Mouse (Mus musculus): Measurements from ENCODE around the gene Tax1bp1.

Gene Tax1bp1

DNA sequence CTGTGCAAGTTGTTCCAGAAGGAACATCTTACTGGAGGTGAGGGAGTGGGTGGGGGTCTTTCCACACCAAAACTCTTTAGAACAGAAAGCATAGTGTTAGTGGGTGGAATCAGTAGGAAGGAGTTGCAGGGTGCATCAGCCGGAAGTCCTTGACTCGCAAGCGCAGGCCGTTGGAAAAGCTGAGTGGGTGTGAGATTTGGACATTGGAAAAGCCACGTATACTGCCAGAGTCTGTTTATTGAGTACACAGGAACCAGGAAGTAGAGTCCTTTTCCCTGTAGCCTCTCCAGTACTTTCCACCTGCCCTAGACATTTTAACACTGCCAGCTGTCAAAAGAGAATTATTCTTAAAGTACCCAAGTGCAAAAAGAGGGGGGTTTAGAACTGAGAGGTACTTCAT lies 5.7 kb upstream of the Tax1bp1 start:
- no peak for DNase-seq (ENCODE audit: low spot score)

DNA sequence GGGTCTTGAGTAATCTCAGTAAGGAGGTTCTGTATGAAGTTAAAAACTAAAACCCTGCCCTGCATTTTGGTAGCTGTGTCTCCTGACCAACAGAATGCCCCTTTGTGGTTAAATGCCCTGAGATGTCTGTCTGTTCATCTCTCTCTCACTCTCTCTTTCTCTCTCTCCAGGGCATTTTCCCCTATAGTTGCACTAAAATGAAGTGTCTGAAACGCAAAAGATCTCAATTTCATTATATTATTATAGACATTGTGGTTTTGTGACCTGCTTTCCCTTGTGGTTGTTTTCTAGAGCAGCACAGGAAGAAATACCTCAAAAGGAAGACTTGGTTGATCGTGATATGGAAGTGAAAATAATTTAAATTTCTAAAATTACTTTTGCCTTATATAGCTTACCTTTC lies 966 bp upstream of the Tax1bp1 start:
- no peak for DNase-seq (ENCODE audit: low spot score)

DNA sequence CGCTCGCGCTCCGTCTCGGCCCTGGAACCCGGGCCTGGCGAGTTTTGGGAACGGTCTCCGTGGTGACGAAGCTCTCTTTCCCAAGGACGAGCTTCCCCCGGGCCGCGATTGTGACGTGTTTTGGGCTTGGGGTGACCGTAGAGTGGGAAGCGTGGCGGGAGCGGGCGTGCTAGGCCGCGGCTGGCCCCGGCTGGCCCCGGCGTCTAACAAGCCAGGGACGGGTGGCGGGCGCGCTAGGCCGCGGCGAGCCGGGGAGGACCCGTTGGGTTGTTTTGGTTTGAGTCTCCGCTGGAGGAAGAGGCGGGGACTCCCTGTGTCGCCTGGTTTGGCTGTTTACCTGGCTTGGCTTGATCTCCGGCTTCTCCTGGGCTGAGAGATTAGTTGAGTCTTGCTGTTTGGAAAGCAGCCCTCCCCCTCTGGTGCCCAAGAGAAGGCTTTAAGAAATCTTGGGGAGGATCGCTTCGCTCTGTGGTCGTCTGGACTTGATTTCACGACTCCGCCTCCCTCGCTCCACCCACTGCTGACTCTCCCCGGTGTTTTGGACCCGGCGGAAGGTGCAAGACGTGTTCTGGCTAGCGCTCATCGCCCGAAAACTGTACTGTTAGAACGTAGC lies 474 bp downstream of the Tax1bp1 start:
- peak; percentile 85 for DNase-seq (ENCODE audit: low spot score)

DNA sequence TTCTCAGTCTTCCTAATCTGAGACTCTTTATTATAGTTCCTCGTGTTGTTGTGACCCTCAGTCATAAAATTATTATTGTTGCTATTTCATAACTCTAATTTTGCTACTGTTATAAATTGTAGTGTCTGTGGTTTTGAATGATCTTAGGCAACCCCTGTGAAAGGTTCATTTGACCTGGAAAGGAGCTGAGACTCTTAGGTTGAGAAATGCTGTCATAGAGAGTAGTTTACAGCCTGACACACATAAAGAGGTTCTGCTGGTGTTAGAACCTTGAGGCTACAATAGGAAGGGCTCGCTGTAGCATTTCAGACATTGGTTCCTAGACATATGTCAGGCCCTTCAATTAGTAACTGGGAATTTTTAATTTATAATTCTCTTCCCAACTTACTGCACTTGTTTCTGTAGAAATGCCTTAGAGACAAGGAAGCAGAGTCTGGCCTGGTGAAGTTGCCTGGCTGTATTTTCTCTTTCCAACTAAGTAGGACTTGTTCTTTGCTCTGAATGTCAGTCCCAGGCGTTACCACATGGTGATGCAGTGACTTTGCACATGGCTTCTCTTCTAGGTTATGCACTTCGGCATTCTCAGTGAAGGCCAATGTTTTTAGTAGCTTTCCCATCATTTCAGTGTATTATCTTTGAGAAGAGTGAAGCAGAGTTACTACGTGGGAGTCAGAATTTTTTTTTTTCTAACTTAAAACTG lies 4.1 kb downstream of the Tax1bp1 start:
- DNase-seq (ENCODE audit: low spot score): no peak

DNA sequence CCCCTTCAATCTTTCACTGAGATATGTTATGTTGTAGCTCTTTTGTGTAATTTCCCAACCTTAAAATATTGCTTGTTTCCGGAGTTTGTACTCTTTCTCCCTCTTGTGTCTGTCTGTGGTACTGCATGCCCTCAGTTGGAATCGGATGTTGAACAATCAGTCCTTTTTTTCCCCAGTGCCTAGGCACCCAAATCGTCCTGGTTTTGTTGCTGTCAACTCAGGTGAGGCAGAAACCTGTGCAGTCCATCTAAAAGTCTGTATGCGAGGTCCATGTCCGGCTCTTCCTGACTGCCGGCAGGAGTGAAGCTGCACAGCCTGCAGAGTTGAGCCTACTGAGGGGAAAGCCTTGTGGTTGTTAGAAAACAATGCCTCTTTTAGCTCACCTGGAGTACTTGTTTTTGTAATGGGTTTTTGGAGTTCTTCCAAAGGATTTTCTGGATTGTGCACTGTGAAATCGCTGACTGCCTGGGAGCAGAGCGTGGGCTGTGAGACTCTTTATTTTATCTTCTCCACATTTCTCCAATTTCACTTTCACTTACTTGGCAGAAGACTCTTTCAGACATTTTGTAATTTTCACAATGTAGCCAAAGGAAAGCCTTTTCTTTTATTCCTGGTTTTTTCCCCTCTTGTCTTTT lies 11.4 kb downstream of the Tax1bp1 start:
- DNase-seq (ENCODE audit: low spot score): peak; percentile 12

DNA sequence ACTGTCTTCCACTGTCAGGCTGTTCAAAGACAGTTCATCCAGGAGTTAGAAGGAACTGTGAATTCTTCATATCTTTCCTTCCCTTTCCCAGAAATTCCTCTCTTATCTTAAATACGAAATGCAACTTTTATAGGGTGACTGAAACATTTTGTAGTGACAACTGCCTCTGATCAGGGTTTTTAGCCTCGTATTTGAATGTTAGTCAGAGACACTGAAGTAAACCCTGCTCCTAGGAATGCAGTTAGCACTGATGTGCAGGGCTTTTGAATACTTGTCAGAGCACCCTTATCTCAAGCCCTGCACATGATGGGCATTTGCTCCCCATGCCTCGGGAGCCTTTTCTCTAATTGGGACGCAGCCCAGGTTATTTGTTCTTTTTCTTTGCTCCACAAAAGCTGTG lies 16.8 kb downstream of the Tax1bp1 start:
- no peak for DNase-seq (ENCODE audit: low spot score)

DNA sequence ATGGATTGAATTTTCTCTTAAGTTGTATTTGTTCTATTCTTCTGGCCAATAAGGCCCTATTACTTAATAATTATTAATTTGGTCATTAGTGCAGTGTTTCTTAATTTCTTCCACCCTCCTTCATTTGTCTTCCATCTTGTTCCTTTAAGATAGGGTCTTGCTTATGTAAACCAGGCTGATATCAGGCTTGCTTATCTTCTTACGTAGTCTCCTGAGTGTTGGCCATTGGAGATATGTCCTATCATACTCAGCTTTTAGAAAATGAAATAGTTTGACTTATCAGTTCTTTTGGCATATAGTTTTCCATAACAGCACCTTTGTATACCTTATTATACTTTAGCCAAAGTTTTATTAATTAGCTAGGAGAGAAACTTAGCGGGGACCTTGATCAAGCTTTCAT lies 21.1 kb downstream of the Tax1bp1 start:
- no peak for DNase-seq (ENCODE audit: low spot score)

DNA sequence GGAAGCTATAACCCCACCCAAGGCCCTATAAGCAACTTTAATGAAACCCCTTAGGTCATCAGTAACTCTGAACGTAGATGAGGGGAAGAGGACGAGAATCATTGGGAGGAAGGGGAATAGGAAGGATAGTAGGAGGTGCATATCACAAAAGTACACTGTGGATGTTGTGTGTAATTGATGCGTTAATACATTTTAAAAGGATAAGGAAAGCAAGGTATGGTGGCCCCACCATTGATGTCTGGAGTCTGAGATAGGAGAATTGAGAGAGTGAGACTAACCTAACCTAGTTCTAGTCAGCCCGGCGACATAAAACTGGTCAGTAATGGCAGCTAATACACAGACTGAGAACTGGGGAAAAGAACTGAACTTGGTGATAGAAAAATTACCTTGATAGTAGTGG lies 39.3 kb downstream of the Tax1bp1 start:
- DNase-seq (ENCODE audit: low spot score): no peak

DNA sequence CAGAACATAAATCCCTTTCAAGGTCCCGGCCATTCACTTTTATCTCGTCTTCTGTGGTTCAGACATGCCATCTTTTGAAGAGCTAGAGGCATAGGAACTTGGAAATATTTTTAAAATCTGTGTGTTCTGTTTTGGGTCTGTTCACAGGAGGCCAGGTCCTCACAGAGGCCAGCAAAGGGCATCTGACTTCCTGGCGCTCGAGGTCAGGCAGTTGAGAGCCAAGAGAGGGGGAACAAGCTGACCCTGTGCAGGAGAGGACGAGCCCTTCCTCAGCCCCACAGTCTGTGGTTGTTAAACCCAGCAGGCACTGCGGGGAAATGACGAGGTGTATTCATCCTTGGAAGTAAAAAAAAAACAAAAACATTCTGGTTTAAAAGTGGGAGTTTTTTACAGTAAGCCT lies 51.7 kb downstream of the Tax1bp1 start:
- no peak for DNase-seq (ENCODE audit: low spot score)

DNA sequence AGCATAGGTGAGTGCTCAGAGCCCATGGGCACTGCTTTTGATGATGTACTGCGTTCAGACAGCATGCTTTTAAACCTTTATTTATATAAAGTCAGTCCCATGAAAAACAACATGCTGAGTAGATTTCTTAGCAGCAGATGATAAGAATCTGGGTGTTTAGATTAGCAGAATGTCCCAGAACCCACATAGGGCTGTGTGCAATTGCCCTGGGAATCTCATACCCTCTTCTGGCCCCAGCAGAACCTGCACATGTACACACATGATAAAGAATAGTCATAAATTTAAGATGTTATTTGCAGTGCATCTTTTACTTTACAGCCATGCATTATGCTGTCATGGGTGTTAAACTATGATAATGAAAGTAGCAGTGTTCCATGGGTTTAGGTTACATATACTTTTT lies 57.3 kb downstream of the Tax1bp1 start:
- DNase-seq (ENCODE audit: low spot score): no peak

DNA sequence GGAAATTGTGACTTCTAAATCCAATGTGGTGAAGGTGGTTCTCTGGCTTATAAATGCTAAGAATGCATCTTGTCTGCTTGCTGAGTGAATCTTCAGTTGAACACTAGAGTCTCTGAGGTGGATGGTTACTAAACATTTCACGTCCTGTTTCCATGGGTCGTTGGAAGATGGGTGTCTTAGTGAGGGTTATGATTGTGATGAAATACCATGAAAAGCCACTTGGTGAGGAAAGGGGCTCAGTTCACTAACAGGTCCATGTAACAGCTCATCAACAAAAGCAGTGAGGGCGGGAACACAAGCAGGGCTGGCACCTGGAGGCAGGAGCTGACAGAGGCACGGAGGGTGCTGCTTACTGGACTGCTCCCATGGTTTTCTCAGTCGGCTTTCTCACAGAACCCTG lies 59.6 kb downstream of the Tax1bp1 start:
- no peak for DNase-seq (ENCODE audit: low spot score)

DNA sequence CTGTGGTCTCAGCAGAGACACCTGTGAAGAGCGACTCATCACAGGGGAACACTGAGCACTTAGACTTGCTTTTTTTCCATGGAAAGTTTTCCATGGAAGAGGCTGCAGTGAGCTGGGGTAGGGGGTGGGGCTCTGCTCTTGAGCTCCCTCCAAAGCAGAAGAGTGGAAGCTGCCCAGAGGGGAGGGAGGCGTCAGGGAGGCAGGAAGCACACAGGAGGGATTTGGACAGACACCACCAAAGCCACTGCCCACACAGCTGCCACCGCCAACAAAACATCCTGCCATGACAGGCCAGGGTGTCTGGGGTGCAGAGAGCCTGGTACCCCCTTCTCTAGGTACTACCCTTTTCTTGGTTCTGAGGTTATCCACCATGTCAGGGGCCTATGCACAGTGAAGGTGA lies 61.8 kb downstream of the Tax1bp1 start:
- no peak for DNase-seq (ENCODE audit: low spot score)

DNA sequence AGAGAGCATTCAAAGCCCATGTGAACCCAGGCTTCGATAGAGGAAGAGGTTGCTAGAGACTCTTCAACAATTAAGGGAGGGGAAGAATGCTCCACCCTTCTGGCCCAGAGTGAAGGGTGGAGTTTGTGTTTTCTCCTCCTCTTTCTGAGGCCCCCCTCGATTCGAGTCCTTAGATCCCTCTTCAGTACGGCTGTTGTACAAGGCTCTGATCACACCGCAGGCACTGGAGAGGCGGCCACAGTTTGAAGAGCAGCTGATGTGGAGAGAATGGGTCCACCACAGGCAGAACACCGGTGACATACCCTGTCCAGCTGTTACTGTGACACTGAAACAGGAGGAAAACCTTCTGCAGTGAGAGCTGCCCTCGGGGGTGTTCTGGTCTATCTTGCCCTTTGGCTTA lies 62.4 kb downstream of the Tax1bp1 start:
- no peak for DNase-seq (ENCODE audit: low spot score)

DNA sequence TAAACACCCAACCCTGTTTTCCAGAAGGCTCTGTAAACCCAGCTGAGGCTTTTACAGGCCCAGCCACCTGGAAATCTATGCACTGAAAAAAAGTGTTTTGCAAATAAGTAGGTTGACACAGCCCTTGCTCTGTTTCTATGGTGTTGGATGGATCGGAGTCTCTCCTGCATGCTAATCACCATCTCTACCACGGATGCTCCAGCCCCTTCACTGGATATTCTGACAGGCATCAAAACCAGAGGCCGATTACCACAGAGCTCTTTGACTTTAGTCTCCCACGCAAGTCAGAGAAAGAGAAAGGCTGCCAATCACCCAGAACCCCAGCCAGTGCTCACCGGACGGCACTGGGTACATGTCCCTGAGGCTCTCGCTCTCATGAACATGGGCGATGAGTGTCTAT lies 63.5 kb downstream of the Tax1bp1 start:
- DNase-seq (ENCODE audit: low spot score): no peak

DNA sequence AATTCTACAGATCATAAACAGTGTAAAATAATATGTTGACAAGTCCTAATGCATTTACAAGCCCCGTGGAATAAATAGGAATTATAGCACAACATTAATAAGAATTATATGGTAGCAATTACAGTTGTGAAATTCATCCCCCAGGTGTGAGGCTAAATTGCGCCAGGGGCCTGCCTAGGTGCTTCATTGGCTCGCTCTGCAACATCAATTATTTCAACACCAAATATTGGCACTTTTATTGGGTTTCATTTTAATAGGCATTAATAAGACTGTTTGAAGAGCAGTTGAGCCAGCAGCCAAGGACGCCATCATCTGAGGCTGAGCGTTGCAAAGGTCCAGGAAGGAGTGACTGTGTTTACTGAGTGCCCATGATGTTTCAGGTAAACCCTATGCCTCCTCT lies 65.0 kb downstream of the Tax1bp1 start:
- no peak for DNase-seq (ENCODE audit: low spot score)

DNA sequence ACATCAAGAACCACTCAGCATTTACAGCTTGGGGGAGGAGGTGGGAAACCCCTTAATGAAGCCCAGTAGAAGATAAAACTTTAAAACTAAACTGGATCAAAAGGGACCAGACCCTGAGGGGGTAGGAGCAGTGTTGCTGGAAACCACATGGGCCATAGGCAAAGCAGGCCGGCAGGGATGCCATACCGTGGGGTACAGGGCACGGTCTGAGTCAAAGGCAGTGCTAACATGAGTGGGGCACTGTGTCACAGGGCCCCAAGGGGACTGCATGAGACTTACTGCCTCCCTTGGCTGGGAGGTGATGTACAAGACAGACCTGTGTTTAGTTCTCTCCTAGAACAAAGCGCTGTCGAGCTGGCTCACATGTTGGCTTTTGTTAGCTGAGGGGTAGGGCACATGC lies 66.0 kb downstream of the Tax1bp1 start:
- DNase-seq (ENCODE audit: low spot score): no peak

DNA sequence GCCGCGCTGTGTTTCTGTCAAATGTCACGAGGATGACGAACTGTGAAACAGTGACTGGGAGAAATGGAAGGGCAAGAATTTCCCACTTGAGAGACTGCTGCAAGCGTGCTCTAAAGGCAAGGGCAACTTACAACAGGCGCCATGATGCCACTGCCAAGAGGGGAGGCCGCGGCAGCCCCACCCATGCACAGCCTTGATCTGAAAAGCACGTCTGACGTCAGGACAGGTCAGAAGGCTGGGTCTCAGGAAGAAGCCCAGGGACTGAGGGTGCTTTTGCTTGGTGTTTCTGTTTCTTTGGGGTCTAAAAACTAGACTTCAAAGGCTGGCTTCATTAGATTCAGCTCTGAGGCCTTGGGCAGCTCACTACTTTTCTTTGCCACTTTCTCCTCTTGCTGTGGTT lies 76.8 kb downstream of the Tax1bp1 start:
- no peak for DNase-seq (ENCODE audit: low spot score)

DNA sequence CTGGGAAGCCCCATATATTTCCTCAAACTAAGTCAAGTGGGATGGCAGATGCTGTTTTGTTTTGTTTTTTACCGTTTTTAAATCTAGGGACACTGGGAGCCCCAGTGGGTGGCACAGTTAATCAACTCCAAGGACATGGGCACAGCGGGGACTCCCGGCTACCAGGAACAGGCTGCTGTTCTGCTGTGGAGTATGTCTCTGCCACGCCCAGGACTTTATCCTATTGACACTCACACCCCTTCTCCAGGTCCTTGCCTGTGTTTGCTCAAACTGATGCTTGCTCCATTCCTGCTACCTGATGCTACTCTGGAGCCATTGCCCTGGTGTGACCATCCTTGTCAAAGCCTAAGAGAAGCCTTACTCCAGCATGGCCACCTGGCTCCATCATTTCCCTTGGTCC lies 77.3 kb downstream of the Tax1bp1 start:
- no peak for DNase-seq (ENCODE audit: low spot score)

DNA sequence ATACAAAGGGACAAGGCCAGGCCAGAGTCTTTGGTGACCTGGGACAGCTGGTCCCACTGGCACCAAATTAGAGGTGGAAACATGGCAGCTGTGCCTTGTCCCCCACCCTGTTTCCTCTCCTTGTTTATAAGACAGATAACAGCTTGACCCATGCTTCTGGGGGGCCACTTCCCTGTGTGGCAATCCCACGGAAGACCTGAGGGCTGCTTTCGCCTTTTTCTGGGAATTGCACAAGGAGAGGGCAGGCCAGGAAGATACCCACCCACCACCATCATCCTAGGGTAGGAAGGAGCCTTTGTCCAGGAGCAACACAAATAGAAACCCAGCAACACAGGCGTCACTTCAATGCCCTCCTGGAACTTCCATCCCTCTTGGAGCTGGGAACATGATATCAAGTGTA lies 78.9 kb downstream of the Tax1bp1 start:
- DNase-seq (ENCODE audit: low spot score): no peak

DNA sequence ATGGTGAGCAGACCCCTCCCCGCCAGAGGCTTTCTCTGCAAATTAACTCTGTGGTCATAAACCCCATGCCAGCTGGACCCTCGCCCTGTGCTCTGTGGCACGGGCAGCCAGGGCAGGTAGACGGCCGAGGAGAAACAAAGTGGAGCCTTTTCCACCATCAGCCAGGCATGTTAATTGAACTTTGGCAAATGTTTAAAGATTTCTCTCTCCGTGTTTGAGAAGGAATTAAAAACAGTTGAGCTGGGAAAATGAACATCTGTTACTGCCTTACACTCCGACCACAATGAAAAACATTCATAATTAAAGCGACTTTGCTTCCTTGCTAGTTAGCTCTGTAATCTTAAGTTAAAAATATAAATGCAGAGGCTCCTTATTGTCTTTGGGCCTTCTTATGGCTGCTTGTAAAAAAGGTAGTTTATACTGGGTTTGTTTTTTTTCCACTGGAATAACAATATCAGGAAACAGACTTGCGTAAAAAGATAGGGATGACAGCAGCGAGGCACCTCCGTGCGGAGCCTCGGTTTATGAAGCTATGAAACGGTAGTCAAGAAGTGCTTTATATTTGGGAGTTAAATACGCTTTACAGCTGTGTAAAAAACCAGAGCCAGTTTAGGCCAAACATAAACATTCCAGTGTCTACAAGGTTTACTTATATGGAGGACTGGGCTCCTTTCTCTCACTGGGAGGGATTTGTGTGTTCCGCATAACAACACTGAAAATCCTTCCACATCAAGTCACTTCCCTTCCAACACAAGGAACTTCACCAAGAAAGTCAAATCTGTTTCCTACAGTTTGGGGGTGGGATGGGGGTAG lies 81.7 kb downstream of the Tax1bp1 start:
- DNase-seq (ENCODE audit: low spot score): no peak

DNA sequence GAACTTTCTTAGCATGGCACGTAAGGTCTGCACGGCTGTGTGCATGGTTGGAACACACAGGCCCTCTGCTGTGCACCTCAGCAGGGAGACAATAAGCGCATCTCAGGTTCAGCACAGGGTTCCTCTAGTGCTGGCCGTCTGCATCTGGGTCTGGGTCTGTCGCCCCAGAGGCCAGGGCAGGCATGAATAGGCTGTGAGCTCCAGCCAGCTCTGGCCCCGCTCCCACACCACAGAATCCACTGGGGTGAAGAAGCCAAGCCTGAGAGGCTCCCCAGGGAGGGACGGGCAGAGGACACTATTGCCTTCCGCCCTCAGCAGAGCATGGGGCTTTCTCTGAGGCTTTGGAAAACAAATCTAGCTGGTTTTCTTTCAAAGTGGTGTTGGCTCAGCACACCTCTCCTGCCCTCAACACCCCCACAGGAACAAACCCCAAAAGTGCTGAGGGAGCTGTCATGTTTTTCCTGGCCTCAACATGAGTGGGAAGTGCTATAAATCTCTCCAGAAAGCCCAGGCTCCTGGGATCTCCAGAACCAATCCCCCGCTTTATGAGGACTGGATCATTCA lies 82.6 kb downstream of the Tax1bp1 start:
- no peak for DNase-seq (ENCODE audit: low spot score)

DNA sequence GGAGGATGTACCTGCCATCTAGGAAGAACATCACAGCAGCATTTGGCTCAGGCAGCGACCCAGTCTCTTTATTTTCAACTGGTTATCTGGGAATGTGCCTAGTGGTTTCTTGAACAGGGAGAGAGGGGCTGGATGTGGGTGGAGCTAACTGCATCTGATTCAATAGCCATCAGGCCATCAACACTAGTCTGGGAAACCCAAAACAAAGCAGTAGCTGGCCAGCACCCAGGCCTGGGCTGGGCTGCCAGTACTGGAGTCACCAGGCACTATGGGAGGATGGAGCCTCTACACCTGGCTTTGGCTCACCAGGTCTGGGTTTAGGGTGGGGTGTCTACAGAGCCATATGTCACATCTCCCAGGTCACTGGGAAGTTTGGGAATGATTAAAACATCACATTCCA lies 83.2 kb downstream of the Tax1bp1 start:
- no peak for DNase-seq (ENCODE audit: low spot score)

All from testis, postnatal 14 days (tissue).